Mouse (Mus musculus): Measurements from ENCODE around the gene Prdm2. TPM values are rescaled to one million over a fixed set of nuclear protein-coding genes. Genes with fewer than 3 reads are reported as not detected.
A peak's percentile ranks its signal among the peaks of the same experiment; 100 is the strongest.

The Prdm2 gene
- polyA plus RNA-seq, 1 experiment from 2014 or later = 9.6 TPM

DNA sequence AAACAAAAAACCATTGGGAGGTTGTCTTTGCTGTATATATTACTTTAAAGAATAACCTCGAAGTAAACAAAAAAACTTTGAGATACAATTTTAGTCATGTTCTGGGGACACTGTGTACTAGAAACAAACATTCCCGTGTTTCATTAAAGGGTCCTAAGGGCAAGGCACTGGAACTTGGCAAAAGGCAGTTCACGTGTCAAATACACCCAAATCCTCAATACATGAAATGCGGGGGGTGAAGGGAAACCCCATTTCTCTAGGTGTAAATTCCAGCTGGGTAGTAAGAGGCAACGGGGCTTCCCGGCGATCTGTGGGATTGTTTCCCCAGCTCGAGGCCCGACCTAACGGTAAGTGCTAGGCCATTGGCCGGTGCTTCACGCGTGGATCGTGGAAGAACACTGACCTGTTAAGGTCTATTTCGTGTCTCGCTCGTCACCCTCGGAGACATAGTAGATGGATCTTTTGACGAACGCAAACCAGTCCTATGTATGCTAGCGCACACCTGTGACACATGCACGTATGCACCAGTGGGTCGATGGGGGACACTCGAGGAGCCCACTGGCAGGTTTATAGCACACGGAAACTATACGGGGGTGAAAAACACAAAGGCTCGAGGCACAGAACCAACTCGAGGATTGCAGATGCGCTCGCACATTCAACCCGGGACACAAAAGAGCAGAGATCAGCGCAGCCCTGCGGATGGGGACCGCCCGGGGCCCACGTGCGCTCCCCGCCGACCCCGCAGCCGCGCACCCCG, 1.0 kb downstream of the Prdm2 start:
- no peak for DNase-seq (ENCODE audit: low spot score)

GRCm38 (mm10) chr4:143209997-143210396, 2.8 kb downstream of the Prdm2 start:
- DNase-seq (ENCODE audit: low spot score) = no peak

GRCm38 (mm10) chr4:143202653-143203052, 10.1 kb downstream of the Prdm2 start:
- DNase-seq (ENCODE audit: low spot score) = no peak

DNA sequence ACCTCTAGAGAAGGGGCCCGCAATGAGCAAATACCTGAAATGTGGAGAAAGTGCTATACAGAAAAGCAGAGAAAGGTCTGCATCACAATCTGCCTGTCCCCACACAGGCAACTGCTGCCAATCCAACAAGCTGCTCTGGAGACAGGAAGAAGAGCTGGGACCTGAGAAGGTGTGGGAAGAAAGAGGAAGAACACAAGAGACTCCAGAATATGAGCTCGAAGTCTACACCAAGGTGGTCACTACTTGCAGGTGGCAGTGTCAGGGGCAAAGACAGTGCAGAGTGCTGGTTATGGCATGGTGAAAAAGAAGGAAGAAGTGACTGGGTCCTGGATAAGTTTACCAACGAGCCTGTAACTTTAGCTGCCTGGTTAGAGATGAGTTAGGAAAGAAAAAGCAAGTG, 14.4 kb downstream of the Prdm2 start:
- no peak for DNase-seq (ENCODE audit: low spot score)

DNA sequence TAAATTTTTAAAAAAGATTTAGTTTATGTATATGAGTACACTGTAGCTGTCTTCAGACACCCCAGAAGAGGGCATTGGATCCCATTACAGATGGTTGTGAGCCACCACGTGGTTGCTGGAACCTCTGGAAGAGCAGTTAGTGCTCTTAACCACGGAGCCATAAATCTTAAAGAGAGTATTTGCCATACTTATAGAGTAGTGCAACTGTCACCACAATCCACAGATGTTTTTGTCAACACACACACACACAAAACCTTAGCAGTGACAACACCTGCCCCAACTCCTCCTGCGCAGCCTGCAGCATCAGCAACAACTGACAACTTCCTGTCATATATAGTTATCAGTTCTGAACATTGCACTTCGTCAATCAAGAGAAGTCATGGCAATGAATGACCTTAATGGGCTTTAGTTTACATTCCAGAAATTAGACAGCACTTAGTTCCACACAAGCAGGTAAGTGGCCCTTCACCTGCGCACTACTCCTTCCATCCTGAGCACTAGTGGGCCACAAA, 14.9 kb downstream of the Prdm2 start:
- DNase-seq (ENCODE audit: low spot score) = peak; percentile 41

DNA sequence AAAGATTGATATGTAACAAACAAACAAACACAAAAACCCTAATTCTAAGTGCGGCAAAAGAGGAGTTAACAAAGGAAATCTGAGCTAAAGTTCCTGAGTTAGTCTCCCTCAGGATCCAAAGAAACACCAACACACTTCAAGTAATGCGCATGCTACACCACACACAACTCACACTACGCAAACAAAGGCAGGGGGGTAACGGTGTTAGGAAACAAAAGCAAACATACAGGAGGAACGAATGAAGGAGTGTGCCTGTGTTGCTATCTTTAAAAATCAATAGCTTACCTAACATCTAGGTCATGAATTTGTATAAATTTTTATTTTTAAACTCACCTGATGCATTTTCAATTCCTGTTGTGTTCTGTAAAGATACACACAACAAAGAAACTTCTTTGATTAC, 18.5 kb downstream of the Prdm2 start:
- no peak for DNase-seq (ENCODE audit: low spot score)

GRCm38 (mm10) chr4:143193164-143193563, 19.6 kb downstream of the Prdm2 start:
- no peak for DNase-seq (ENCODE audit: low spot score)

DNA sequence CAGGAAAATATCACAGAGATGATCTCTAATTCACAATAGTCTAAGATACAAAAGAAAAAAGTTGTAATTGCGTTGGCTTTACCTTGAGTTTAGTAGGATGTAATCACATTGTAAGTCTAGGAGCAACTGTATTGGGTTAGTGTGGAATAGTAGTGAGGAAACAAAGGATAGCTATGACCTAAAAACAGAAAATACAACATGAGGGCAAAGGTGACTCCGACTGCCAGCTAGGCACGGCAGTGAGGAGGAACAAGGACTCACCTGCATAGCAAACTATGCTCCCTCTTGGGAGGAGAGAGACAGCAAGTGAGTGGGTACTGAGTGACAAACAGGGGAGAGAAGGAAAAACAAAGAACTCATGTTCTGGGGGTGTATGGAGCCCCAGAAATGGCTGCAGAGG, 21.0 kb downstream of the Prdm2 start:
- DNase-seq (ENCODE audit: low spot score) = no peak

GRCm38 (mm10) chr4:143190657-143191056, 22.1 kb downstream of the Prdm2 start:
- peak; percentile 35 for DNase-seq (ENCODE audit: low spot score)

DNA sequence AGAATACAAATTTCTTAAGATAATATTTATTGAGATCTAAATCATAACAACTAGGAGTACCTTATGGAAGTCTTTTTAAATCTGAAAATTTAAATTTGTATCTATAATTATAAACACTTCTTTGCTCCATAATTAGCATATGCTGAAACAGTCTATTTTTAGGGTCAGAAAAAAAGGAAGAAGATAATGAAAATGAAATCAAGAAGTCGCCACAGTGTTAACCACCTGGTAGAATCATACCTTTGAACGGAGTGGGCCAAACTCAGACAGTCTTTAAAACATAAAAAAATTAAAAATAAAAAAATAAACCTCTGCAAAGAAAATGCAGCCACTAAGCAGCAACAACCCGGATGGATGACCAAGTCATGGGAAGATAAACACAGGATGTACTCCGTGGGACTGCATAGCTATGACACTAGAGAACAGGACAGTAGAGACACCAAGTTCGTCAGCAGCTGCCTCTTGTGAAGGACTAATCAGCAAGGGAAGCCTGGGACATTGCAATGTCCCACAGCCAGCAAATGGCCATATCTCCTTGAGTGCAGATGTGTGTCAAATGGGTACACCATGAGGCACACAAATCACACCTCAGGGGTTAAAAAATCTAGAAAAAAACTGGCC, 24.1 kb downstream of the Prdm2 start:
- no peak for DNase-seq (ENCODE audit: low spot score)

DNA sequence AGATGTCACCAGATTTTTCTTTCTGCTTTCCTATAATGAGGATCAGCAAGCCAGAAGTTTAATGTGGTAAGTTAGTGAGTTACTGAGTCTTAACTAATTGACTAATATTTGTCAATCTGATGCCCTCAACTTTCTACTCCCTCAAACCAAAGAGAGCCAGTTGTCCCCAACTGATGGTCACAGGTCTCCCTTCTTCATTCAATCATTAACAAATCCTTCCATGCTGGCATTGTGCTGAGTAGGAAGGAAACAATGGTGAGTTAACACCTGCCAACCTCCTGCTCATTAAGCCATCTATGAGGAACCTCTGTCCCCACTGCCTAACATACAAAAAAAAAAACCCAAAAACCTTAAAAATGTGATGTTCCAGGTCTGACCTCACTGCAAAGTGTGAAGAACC, 26.7 kb downstream of the Prdm2 start:
- no peak for DNase-seq (ENCODE audit: low spot score)

DNA sequence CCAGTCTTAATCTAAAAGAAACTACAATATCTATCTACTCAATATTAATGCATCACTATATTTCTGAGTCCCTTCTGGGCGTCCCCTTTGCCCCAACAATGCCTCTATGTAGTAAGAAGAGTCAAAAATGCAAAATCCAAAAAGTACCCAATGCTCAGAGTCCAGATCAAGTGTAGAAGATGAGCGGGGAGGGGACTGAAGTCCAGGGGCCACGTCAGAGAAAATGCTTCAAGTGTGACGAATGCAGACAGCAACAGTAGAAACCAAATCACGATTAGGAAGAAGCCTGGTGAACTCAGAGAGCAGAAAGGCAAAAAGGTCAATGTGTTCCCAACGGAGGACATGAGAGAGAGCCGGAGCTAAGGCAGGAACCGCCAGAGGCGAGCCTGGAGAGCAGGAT, 27.3 kb downstream of the Prdm2 start:
- no peak for DNase-seq (ENCODE audit: low spot score)

GRCm38 (mm10) chr4:143183141-143183540, 29.7 kb downstream of the Prdm2 start:
- no peak for DNase-seq (ENCODE audit: low spot score)

GRCm38 (mm10) chr4:143180731-143181130, 32.1 kb downstream of the Prdm2 start:
- DNase-seq (ENCODE audit: low spot score) = no peak

DNA sequence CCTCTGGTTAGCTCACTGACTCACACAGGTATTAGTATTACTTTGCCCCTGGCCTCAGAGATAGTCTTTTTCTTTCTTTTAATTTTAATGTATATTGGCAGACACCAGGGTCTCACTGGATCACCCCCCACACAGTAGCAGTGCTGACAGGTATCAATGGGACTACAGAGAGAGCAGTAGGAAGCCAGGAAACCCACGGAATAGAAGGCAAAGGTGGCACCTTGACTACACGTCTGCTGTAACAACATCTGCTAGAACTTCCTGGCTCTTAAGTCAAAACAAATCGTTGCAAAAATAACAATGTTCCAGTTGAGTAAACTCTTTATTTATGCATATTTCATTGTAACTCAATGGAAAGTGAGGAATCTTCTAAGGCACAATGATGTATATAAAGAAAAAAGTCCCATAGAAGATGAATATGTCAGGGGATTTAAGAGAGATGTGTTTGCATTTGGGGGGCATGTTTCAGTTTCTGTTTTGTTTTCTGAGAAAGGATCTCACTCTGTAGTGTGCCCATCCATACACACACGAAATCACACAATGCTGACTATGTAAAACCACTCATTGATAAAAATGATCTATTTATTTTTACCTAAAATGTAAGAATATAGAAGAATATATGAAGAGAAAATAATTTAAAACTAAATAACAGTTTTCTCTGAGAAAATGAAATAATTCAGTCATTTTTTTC, 41.0 kb downstream of the Prdm2 start:
- no peak for DNase-seq (ENCODE audit: low spot score)

GRCm38 (mm10) chr4:143170290-143170689, 42.5 kb downstream of the Prdm2 start:
- no peak for DNase-seq (ENCODE audit: low spot score)

GRCm38 (mm10) chr4:143168093-143168492, 44.7 kb downstream of the Prdm2 start:
- DNase-seq (ENCODE audit: low spot score) = no peak

DNA sequence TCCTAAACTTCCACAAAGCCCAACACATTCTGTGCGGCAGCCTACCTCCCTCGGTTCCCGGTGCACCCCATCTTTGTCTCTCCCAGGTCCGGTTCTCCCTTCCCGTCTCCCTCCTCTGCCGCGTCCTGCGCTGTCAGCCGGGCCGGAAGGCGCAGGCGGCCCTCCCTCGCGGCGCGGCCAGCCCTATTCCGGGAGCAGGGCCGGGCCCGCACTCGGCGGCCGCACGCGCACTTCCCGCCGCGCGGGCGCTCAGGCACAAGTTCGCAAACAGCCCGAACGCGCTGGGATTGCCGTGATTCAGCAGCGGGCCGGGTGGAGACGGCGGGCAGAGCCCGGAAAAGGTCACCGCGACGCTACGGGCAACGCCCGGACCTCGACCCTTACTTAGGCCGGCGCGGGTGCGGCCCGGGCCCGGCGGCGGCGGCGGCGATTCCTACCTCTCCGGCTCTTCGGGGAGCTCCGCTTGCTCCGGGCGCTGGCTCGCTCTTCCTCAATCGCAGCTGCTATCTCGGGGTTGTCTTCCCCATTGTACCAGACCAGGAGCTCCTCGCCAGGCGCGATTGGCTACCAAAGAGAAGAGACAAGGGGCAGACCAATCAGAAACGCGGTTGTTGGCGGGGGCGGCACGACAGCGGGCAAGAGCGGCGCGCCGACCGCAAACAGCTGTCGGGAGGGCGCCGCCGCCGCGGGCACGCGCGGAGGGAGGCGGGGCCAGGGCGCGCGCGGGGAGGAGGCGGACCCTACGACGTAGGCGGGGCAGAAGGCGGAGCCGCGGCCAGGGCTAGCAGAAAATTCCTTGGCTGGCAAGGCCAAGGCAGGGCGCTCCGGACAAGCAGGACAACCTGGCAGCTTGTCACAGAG, 50.9 kb downstream of the Prdm2 start:
- DNase-seq (ENCODE audit: low spot score) = peak; percentile 98

GRCm38 (mm10) chr4:143160826-143161225, 52.0 kb downstream of the Prdm2 start:
- DNase-seq (ENCODE audit: low spot score) = no peak

- no peak for DNase-seq (ENCODE audit: low spot score)
Observed at GRCm38 (mm10) chr4:143159336-143159735, 53.5 kb downstream of the Prdm2 start.

- DNase-seq (ENCODE audit: low spot score) = no peak
Observed at GRCm38 (mm10) chr4:143155871-143156270, 56.9 kb downstream of the Prdm2 start.

Data from thymus, postnatal 0 days (tissue).